Comparison of ENCODE assay signal across 19 mouse cellular contexts in the genomic region with DNA sequence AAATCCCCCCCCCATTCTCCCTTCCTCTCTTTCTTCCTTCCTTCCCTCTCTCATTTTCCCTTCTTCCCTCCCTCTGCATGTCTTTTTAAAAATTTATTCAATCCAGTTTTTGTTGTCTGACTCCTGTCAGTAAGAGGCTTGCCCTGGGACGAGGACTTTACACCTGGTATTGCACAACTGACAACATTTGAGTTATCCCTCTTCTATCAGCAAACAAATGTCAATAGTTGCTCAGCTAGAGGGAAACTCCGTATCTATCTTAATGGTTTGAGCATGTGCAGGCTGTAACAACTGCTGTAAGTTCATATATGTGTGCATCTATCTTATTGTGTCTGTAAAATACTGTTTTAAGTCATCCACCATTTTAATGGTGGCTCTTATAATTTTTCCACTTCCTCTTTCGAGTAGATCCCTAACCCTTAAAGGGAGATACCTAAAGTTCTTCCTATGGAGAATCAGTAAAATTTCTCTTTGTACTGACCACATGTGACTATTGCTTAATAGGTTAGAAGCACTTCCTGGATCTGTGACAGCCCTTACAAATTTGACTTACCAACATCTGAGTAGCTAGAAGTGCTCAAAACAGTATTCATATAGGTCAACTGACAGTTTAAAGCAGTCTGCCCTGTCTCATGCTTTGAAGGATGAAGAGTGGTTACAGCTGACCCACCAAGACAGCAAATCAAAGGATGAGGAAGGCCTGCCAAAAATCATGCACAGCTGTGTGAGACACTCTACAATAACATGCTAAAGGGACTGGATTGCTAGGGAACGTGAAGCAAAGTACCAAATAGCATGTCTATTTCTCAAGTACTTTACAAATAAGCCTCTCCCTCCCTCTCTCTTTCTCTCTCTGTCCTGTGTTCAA.
DNase-seq lines count a peak whose midpoint lies in the region; ATAC-seq and TF ChIP-seq lines count a peak whose summit lies in the region.
"Had no signal": no experiment of that assay in that cellular context is flagged by ENCODE, and none has a peak within 500 bp of the region (broad histone marks: within the 10 kb centered on the region; RNA-seq: fewer than 3 reads in every experiment).

No protein-coding gene starts in this region.

- H3K4me3 ChIP-seq in kidney, postnatal 0 days (replicated peaks; ENCODE audit: low read depth, low read length): no peak overlapping the region
- H3K4me3 ChIP-seq in kidney, adult 2 months (ENCODE audit: insufficient read depth, low read depth, low read length): no peak overlapping the region
- no peak overlapping the region for H3K4me3 ChIP-seq in lung, postnatal 0 days (ENCODE audit: low read depth, low read length)
- no peak overlapping the region for H3K4me3 ChIP-seq in liver, embryonic 12.5 days
- no peak overlapping the region for H3K4me3 ChIP-seq in stomach, embryonic 15.5 days (replicated peaks)
- no peak overlapping the region for H3K4me3 ChIP-seq in midbrain, embryonic 13.5 days (replicated peaks)
- H3K4me3 ChIP-seq: erythroblast, embryonic 14.5 days; forebrain, embryonic 15.5 days; hindbrain, embryonic 12.5 days; limb, embryonic 12.5 days; neural tube, embryonic 13.5 days had no signal

- no peak for ATAC-seq in kidney, postnatal 0 days (replicated peaks; ENCODE audit: low FRiP score, low read depth)
- peak; percentile 77 for ATAC-seq in lung, postnatal 0 days
- peak; percentile 62 for ATAC-seq in liver, embryonic 12.5 days
- ATAC-seq in stomach, embryonic 15.5 days (ENCODE audit: insufficient read depth, low FRiP score, low read depth): peak; percentile 50; the same call in 1 of the 2 replicates
- ATAC-seq in midbrain, embryonic 13.5 days: no peak
- ATAC-seq: CD4-positive, CD25-positive, alpha-beta regulatory T cell, adult 4 months; forebrain, embryonic 15.5 days; inflammation-experienced regulatory T-cells, adult 6 months had no signal

- peak; percentile 53 for DNase-seq in kidney, postnatal 0 days (ENCODE audit: low spot score)
- no peak for DNase-seq in kidney, adult 2 months
- DNase-seq in lung, postnatal 0 days (ENCODE audit: low spot score): peak; percentile 62
- no peak for DNase-seq in lung, postnatal 36 days
- DNase-seq: cerebellum, postnatal 25 days; layer of hippocampus, adult 9-11 months; right cerebral cortex, postnatal 25 days; thymus, postnatal 25 days had no signal

- no peak overlapping the region for H3K4me2 ChIP-seq in kidney, postnatal 0 days (ENCODE audit: low read length)
- no peak overlapping the region for H3K4me2 ChIP-seq in lung, postnatal 0 days (replicated peaks; ENCODE audit: low read depth, low read length)
- no peak overlapping the region for H3K4me2 ChIP-seq in liver, embryonic 12.5 days
- H3K4me2 ChIP-seq in stomach, embryonic 15.5 days: no peak overlapping the region
- no peak overlapping the region for H3K4me2 ChIP-seq in midbrain, embryonic 13.5 days (replicated peaks)
- H3K4me2 ChIP-seq: forebrain, embryonic 15.5 days; hindbrain, embryonic 12.5 days; limb, embryonic 12.5 days; neural tube, embryonic 13.5 days had no signal

- TF ChIP-seq CTCF in kidney, postnatal 0 days (IDR thresholded peaks at IDR 0.05; ENCODE audit: low read depth): no peak
- no peak for TF ChIP-seq CTCF in kidney, adult 2 months (conservative IDR thresholded peaks at IDR 0.05; ENCODE audit: insufficient read depth, insufficient read length, low read depth, low read length)
- TF ChIP-seq CTCF in lung, postnatal 0 days (IDR thresholded peaks at IDR 0.05): no peak

- H3K4me1 ChIP-seq in kidney, postnatal 0 days (replicated peaks; ENCODE audit: insufficient read depth, low read length): peaks cover 3% of the 10 kb centered on the region; the same call in 1 of the 2 replicates
- no peaks in the 10 kb centered on the region for H3K4me1 ChIP-seq in kidney, adult 2 months (ENCODE audit: control insufficient read depth, insufficient read depth, low read length)
- H3K4me1 ChIP-seq in lung, postnatal 0 days (ENCODE audit: insufficient read depth, low read depth, low read length): no peaks in the 10 kb centered on the region
- no peaks in the 10 kb centered on the region for H3K4me1 ChIP-seq in liver, embryonic 12.5 days
- peaks cover 5% of the 10 kb centered on the region for H3K4me1 ChIP-seq in stomach, embryonic 15.5 days
- H3K4me1 ChIP-seq in midbrain, embryonic 13.5 days (replicated peaks): peaks cover 6% of the 10 kb centered on the region; the same call in 1 of the 2 replicates
- H3K4me1 ChIP-seq: forebrain, embryonic 15.5 days had no signal

- H3K9ac ChIP-seq in kidney, postnatal 0 days (ENCODE audit: low read depth, low read length): no peak overlapping the region
- no peak overlapping the region for H3K9ac ChIP-seq in lung, postnatal 0 days (replicated peaks; ENCODE audit: low read depth)
- H3K9ac ChIP-seq in liver, embryonic 12.5 days: no peak overlapping the region
- no peak overlapping the region for H3K9ac ChIP-seq in stomach, embryonic 15.5 days
- no peak overlapping the region for H3K9ac ChIP-seq in midbrain, embryonic 13.5 days (replicated peaks)
- H3K9ac ChIP-seq: forebrain, embryonic 15.5 days; hindbrain, embryonic 12.5 days; limb, embryonic 12.5 days; neural tube, embryonic 13.5 days had no signal

- no peak for TF ChIP-seq POLR2A in kidney, adult 2 months (IDR thresholded peaks at IDR 0.05; ENCODE audit: low read depth, low read length)

- no peaks in the 10 kb centered on the region for H3K9me3 ChIP-seq in kidney, postnatal 0 days (replicated peaks; ENCODE audit: low read length)
- H3K9me3 ChIP-seq in lung, postnatal 0 days (ENCODE audit: low read length): no peaks in the 10 kb centered on the region
- H3K9me3 ChIP-seq in liver, embryonic 12.5 days (replicated peaks): no peaks in the 10 kb centered on the region
- no peaks in the 10 kb centered on the region for H3K9me3 ChIP-seq in stomach, embryonic 15.5 days
- H3K9me3 ChIP-seq in midbrain, embryonic 13.5 days: no peaks in the 10 kb centered on the region
- H3K9me3 ChIP-seq: forebrain, embryonic 15.5 days; hindbrain, embryonic 12.5 days; limb, embryonic 12.5 days; neural tube, embryonic 13.5 days had no signal

- 76% methylated on average over 4 of the region's 4 CpGs for WGBS in kidney, postnatal 0 days
- 83% methylated on average over 4 of the region's 4 CpGs for WGBS in kidney, adult 2 months
- 51% methylated on average over 4 of the region's 4 CpGs for WGBS in lung, postnatal 0 days
- WGBS in liver, embryonic 12.5 days (ENCODE audit: insufficient replicate concordance): 55% methylated on average over 4 of the region's 4 CpGs
- 51% methylated on average over 4 of the region's 4 CpGs for WGBS in stomach, embryonic 15.5 days
- 86% methylated on average over 4 of the region's 4 CpGs for WGBS in midbrain, embryonic 13.5 days

- H3K27me3 ChIP-seq in kidney, postnatal 0 days (ENCODE audit: insufficient read depth, low read length): no peaks in the 10 kb centered on the region
- H3K27me3 ChIP-seq in kidney, adult 2 months (replicated peaks; ENCODE audit: control insufficient read depth, insufficient read depth, low read length): no peaks in the 10 kb centered on the region
- H3K27me3 ChIP-seq in lung, postnatal 0 days (replicated peaks; ENCODE audit: insufficient read depth, low read length): no peaks in the 10 kb centered on the region
- H3K27me3 ChIP-seq in liver, embryonic 12.5 days (replicated peaks): no peaks in the 10 kb centered on the region
- no peaks in the 10 kb centered on the region for H3K27me3 ChIP-seq in stomach, embryonic 15.5 days (replicated peaks)
- no peaks in the 10 kb centered on the region for H3K27me3 ChIP-seq in midbrain, embryonic 13.5 days
- H3K27me3 ChIP-seq: forebrain, embryonic 15.5 days; hindbrain, embryonic 12.5 days; limb, embryonic 12.5 days; neural tube, embryonic 13.5 days had no signal

- H3K36me3 ChIP-seq in kidney, postnatal 0 days (ENCODE audit: insufficient read depth, low read length): no peaks in the 10 kb centered on the region
- no peaks in the 10 kb centered on the region for H3K36me3 ChIP-seq in kidney, adult 2 months (ENCODE audit: control insufficient read depth, insufficient read depth, low read length)
- no peaks in the 10 kb centered on the region for H3K36me3 ChIP-seq in lung, postnatal 0 days (ENCODE audit: insufficient read depth, low read length)
- H3K36me3 ChIP-seq in liver, embryonic 12.5 days: no peaks in the 10 kb centered on the region
- no peaks in the 10 kb centered on the region for H3K36me3 ChIP-seq in stomach, embryonic 15.5 days
- no peaks in the 10 kb centered on the region for H3K36me3 ChIP-seq in midbrain, embryonic 13.5 days
- H3K36me3 ChIP-seq: forebrain, embryonic 15.5 days; G1E; hindbrain, embryonic 12.5 days; limb, embryonic 12.5 days; neural tube, embryonic 13.5 days had no signal

- TF ChIP-seq EP300 in lung, postnatal 0 days (IDR thresholded peaks at IDR 0.05): no peak; the same call in 1 of the 2 replicates

- H3K27ac ChIP-seq in kidney, postnatal 0 days: no peak overlapping the region
- H3K27ac ChIP-seq in kidney, adult 2 months (ENCODE audit: insufficient read depth, low read depth, low read length): no peak overlapping the region
- no peak overlapping the region for H3K27ac ChIP-seq in lung, postnatal 0 days (ENCODE audit: low read length)
- no peak overlapping the region for H3K27ac ChIP-seq in liver, embryonic 12.5 days
- H3K27ac ChIP-seq in stomach, embryonic 15.5 days: no peak overlapping the region
- no peak overlapping the region for H3K27ac ChIP-seq in midbrain, embryonic 13.5 days
- H3K27ac ChIP-seq: forebrain, embryonic 15.5 days; hindbrain, embryonic 12.5 days; limb, embryonic 12.5 days; neural tube, embryonic 13.5 days had no signal

Comparison
In these comparisons a context has a peak if more than half of its experiments do, and no peak if none do; other contexts are left out.
1. DNase-seq: peak in kidney, postnatal 0 days (single experiment) and lung, postnatal 0 days (single experiment); none in kidney, adult 2 months (single experiment) and lung, postnatal 36 days (single experiment).
2. ATAC-seq: peak in lung, postnatal 0 days (single experiment), liver, embryonic 12.5 days (single experiment) and stomach, embryonic 15.5 days (single experiment); none in kidney, postnatal 0 days (single experiment) and midbrain, embryonic 13.5 days (single experiment).